Mouse (Mus musculus) liver, embryonic 14.5 days (tissue): Measurements from ENCODE around the gene Cmip.

Source experiments
- CTCF ChIP-seq: IDR thresholded peaks from 2 replicates; pipeline ENCODE4 v1.5.1; 2016; ENCODE audit warnings: antibody characterized with exemption, low read depth, control low read depth
- EP300 ChIP-seq: IDR thresholded peaks from 2 replicates; pipeline ENCODE4 v1.6.1; 2016; ENCODE audit warnings: antibody characterized with exemption, low read depth

DNA sequence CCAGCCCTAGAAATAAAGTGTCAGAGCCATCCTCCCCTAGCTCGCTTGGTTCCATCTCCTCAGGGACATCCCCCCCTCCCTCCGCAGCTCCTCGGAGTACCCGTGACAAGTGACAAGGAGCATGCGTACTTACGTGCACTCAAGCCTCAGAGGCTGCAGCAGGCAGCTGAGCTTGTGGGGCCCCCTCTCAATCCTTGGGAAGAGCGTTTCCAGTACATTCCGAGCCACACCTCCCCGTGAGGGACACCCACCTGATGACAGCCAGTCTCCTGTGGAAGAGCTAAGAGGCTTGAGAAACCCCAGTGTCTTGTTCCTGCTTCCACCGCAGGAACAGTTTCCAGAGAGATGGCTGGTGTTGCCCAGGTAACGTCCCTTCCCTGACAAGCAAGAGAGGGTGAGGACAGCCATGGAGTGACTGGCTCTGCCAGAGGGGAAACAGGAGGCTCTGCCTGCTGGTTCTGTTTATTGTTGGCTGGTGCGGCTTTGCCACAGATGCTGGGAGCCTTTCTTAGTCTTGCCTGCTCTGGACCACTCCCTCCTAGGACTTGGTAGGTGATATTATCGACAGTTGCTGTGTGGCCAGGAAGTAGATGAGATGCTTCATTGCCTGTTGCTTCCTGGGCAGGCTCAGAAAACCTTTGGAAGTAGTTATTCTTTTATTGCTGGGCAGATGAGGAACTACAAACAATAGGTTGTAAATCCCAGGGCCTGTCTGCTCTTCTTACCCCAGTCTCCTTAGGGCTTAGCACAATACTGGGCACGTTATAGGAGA is 147.0 kb downstream of the Cmip start:
- no peak for TF ChIP-seq EP300
- TF ChIP-seq CTCF: no peak
